ENCODE assay signal across 12 mouse cellular contexts in the genomic region with DNA sequence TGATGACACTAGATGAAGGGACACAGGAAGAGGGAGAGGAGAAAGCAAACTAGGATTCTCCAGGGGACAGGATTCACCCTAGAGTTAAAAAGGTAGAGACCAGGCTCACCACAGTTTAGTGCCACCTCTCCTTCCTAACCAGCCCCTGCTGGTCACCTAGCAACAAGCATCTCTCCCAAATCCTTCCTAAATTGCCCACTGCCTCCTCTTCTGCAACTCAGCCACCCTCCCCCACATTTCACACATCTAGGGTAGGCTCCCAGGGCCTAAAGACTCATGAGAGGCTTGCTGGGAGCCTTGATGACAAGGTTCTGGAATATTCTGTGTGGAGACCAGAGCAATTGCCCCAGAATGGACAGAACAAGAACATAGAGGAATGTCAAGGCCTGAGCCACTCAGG.
"Had no signal": no experiment of that assay in that cellular context is flagged by ENCODE, and none has a peak within 500 bp of the region (broad histone marks: within the 10 kb centered on the region; RNA-seq: fewer than 3 reads in every experiment).

No protein-coding gene starts in this region.

- ATAC-seq: intestine, embryonic 15.5 days; liver, postnatal 0 days; lung, postnatal 0 days; midbrain, embryonic 16.5 days had no signal

- DNase-seq: kidney, adult 11 months; kidney, adult 8-10 months; kidney, postnatal 10 days; kidney, postnatal 36 days; left cerebral cortex, postnatal 4 days; liver, postnatal 0 days; lung, embryonic 14.5 days; thymus, adult 18-20 months; thymus, postnatal 36 days had no signal
